Mouse (Mus musculus) liver, postnatal 0 days (tissue): ENCODE measurements around the gene Gcc1.

ENCODE experiments used
- CTCF ChIP-seq: sonication (generic); IDR thresholded peaks from 2 replicates; pipeline ENCODE4 v1.5.1; 2016; ENCODE audit warnings: antibody characterized with exemption, low read depth
- EP300 ChIP-seq: IDR thresholded peaks from 2 replicates; pipeline ENCODE4 v1.6.1; 2016; ENCODE audit warnings: antibody characterized with exemption, low read depth, mild to moderate bottlenecking

DNA sequence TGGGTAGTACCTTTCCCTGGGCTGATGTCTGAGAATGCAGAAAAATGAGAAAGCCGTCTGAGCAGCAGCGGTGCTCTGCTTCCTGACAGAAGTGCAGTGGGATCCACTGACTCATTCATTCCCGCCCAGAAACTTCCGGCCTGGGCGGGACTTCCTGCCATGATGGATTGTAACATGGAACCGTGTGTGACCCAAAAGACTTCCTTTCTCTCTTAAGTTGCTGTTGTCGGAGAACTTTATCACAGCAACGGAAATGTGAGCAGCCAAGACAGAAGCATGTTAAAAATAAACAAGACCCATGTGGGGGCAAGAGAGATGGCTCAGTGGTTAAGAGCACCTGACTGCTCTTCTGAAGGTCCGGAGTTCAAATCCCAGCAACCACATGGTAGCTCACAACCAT, 18.1 kb downstream of the Gcc1 start:
- TF ChIP-seq CTCF (no peak), EP300 (peak; percentile 29; the same call in 1 of the 2 replicates)
